Mouse (Mus musculus): ENCODE measurements at regions not wholly inside any gene's neighbourhood (a gene's known extent, or its start where the extent isn't known, plus 50 kb on each side); places are given as distances from the start of the nearest gene placed in this dataset.
A peak's percentile ranks its signal among the peaks of the same experiment; 100 is the strongest.

DNA sequence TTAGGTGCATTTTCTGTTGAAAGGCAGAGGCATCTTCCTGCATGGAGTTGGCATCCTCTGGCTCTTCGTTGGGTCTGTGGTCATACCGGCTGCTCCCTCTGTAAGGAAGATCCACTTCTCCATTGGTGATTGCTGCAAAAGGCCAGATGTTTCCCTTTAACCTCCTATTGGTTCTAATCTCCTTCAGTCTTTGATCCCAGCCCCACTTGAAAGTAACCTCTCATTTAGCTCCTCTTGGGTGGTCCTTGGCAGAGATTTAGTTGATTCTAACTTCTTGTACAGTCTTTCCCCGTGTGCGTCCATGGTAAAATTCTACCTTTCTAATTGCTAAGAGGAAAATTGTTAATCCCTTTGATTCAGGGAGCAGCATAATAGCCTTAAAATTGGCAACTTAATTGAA, 347.4 kb upstream of the Ddhd1 start:
- H3K27ac ChIP-seq = no peak overlapping the region
- no peaks in the 10 kb centered on the region for H3K9me3 ChIP-seq
- H3K4me2 ChIP-seq = no peak overlapping the region
- no peak for ATAC-seq (ENCODE audit: low FRiP score)
- H3K9ac ChIP-seq = no peak overlapping the region
- WGBS = 40% methylated on average over 4 of the region's 4 CpGs
- H3K27me3 ChIP-seq = no peaks in the 10 kb centered on the region
- no peaks in the 10 kb centered on the region for H3K4me1 ChIP-seq
- no peak overlapping the region for H3K4me3 ChIP-seq (replicated peaks)
- no peaks in the 10 kb centered on the region for H3K36me3 ChIP-seq (replicated peaks)

DNA sequence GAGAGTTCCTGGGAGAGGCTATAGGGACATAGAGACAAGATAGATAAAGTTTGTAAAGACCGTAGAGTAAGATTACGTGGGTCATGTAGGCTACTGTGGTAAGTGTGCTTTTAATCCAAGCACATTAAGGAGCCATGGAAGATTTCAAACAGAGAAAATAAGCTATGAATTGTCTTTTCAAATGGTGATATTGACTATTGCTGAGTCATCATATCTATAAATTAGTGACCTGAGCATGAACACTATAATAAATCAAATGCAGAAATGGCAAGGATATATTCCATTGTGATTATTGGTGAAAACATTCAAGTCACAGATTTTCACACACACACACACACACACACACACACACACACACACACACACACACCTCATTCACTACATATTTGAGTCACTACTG, 355.3 kb upstream of the Ddhd1 start:
- Histone ChIP-seq H3K4me2 (no peak overlapping the region), H3K4me1 (0 out of 2 replicates have a peak, but pooled peaks cover 4% of the 10 kb centered on the region), H3K36me3 (replicated peaks) (no peaks in the 10 kb centered on the region), H3K9ac (no peak overlapping the region), H3K9me3 (no peaks in the 10 kb centered on the region), H3K27me3 (no peaks in the 10 kb centered on the region), H3K27ac (no peak overlapping the region), H3K4me3 (replicated peaks) (no peak overlapping the region)
- ATAC-seq (ENCODE audit: low FRiP score) = no peak
- over 99% methylated on average over 2 of the region's 2 CpGs for WGBS

DNA sequence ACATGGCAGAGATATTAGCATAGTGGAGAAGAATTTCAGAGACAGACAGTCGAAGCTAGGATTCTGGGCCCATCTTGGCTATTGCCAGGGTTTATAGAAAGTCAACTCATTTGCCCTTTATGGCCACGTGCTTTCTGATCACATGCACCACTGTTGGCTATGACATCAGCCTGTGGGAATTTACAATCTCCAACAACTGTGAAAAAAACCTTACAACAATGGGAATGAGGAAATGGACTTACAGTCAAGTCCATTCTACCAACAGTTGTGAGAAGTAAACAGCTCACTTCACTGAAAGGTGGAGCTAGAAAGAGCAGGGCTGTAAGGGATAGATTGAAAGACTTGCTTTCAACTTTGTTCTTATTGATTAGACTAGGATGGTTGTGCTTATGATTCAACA, 356.1 kb upstream of the Ddhd1 start:
- Histone ChIP-seq H3K27me3 (no peaks in the 10 kb centered on the region), H3K4me2 (no peak overlapping the region), H3K9me3 (no peaks in the 10 kb centered on the region), H3K4me1 (0 out of 2 replicates have a peak, but pooled peaks cover 4% of the 10 kb centered on the region), H3K4me3 (replicated peaks) (no peak overlapping the region), H3K36me3 (replicated peaks) (no peaks in the 10 kb centered on the region), H3K27ac (no peak overlapping the region), H3K9ac (no peak overlapping the region)
- WGBS = 71% methylated on average over 2 of the region's 2 CpGs
- ATAC-seq (ENCODE audit: low FRiP score) = no peak

DNA sequence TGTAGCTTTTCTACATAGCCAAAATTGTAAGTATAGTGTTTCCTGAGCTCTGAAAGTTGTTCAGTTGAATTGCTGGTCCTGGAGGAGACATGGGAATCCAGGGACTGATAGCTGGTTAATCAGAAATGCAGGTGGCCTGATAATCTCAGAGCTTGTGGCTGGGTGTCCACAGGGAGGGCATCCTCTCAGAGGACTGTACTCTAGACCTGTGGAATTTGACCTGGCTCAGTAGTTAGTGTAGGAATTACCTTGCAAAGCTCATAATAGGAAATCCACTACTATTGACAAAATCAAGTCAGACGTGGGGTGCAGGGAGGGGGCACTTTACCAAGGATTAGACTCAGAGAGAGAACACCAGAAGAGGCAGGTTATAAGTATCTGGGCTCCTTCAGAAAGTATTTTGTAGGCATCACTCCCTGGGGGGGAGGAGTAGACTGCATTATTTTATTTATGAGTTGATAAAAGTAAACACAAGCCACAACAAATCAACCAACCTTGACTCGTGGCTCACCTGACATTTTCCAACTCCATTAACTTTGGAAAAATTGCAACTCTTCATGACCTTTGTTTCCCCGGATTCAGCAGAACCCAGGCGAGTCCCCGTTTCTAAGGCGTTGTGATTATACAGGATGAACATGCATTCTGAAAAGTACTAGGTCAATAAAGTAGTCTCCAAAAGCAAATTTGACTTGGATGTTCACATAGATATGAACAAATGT, 357.9 kb upstream of the Ddhd1 start:
- no peak overlapping the region for H3K9ac ChIP-seq
- 89% methylated on average over 6 of the region's 6 CpGs for WGBS
- no peak overlapping the region for H3K27ac ChIP-seq
- no peaks in the 10 kb centered on the region for H3K9me3 ChIP-seq
- no peak for ATAC-seq (ENCODE audit: low FRiP score)
- no peak overlapping the region for H3K4me3 ChIP-seq (replicated peaks)
- no peaks in the 10 kb centered on the region for H3K36me3 ChIP-seq (replicated peaks)
- H3K4me1 ChIP-seq = 0 out of 2 replicates have a peak, but pooled peaks cover 4% of the 10 kb centered on the region
- no peak overlapping the region for H3K4me2 ChIP-seq
- H3K27me3 ChIP-seq = no peaks in the 10 kb centered on the region

DNA sequence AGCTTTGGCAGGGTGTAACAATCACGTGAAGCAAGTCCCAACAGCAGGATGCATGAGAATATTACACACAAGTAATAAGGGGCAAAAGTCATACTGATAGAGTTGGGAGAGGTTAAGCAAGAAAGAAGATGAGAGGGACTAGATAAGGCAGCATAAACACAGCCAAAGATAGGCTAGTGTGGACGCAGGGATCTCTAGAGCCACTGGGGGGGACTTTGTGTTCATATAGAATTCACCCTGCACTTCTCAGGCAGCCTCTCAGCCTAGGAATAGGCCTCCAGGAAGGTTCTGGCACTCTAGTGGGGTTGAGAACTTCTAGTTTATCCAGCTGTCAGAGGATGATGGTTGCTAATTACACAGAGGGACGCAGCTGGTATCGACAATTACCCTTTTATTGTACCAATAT, 358.8 kb upstream of the Ddhd1 start:
- H3K4me2 ChIP-seq = no peak overlapping the region
- H3K27me3 ChIP-seq = no peaks in the 10 kb centered on the region
- ATAC-seq (ENCODE audit: low FRiP score) = no peak
- H3K4me1 ChIP-seq = 0 out of 2 replicates have a peak, but pooled peaks cover 4% of the 10 kb centered on the region
- H3K9me3 ChIP-seq = no peaks in the 10 kb centered on the region
- H3K27ac ChIP-seq = no peak overlapping the region
- H3K4me3 ChIP-seq (replicated peaks) = no peak overlapping the region
- no peak overlapping the region for H3K9ac ChIP-seq
- H3K36me3 ChIP-seq (replicated peaks) = no peaks in the 10 kb centered on the region
- 63% methylated on average over 4 of the region's 4 CpGs for WGBS

DNA sequence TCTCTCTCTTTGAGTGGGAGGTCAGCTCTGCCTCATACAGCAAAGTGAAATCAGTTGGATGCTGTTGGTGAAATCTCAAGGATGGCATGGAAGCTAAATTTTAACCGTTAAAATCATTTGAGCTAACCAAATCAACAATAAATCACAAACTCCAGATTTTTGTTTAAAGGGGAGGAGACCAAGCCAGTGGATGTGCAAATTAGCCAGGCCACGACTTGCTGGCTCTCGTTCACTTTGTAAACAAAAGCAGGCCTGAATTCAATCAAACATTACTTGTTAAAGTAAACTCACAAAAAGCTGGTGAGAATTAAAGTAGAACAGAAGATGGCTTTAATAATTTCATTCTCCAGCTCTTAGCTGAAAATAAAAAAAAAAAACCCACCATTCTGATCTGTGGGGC, 359.3 kb upstream of the Ddhd1 start:
- no peaks in the 10 kb centered on the region for H3K27me3 ChIP-seq
- H3K9me3 ChIP-seq = no peaks in the 10 kb centered on the region
- H3K27ac ChIP-seq = no peak overlapping the region
- H3K4me3 ChIP-seq (replicated peaks) = no peak overlapping the region
- 61% methylated on average over 3 of the region's 3 CpGs for WGBS
- no peaks in the 10 kb centered on the region for H3K36me3 ChIP-seq (replicated peaks)
- H3K4me1 ChIP-seq = 0 out of 2 replicates have a peak, but pooled peaks cover 4% of the 10 kb centered on the region
- no peak overlapping the region for H3K9ac ChIP-seq
- no peak for ATAC-seq (ENCODE audit: low FRiP score)
- no peak overlapping the region for H3K4me2 ChIP-seq

DNA sequence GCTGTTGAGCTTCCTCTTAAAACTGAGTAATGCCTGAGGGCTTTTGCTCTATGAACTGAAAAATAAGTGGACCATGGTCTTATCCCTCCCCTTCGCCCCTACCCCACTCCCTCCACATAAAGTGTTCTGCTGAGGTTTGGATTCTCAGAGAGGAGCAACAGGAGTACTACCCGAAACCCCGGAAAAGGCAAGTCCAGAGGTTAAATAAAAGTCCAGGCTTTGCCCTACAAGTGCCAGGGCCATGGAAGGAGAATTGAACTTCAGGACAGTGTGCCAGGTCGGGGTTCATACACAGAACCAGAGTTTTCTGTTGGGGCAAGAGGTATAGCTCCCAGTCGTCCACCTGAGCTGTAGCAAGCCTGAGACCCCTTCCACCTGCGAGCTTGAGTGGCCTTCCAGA, 360.0 kb upstream of the Ddhd1 start:
- Histone ChIP-seq H3K27me3 (no peaks in the 10 kb centered on the region), H3K4me2 (no peak overlapping the region), H3K27ac (no peak overlapping the region), H3K4me3 (replicated peaks) (no peak overlapping the region), H3K9me3 (no peaks in the 10 kb centered on the region), H3K9ac (no peak overlapping the region), H3K36me3 (replicated peaks) (no peaks in the 10 kb centered on the region), H3K4me1 (0 out of 2 replicates have a peak, but pooled peaks cover 4% of the 10 kb centered on the region)
- ATAC-seq (ENCODE audit: low FRiP score) = no peak
- WGBS = 83% methylated on average over 6 of the region's 6 CpGs

DNA sequence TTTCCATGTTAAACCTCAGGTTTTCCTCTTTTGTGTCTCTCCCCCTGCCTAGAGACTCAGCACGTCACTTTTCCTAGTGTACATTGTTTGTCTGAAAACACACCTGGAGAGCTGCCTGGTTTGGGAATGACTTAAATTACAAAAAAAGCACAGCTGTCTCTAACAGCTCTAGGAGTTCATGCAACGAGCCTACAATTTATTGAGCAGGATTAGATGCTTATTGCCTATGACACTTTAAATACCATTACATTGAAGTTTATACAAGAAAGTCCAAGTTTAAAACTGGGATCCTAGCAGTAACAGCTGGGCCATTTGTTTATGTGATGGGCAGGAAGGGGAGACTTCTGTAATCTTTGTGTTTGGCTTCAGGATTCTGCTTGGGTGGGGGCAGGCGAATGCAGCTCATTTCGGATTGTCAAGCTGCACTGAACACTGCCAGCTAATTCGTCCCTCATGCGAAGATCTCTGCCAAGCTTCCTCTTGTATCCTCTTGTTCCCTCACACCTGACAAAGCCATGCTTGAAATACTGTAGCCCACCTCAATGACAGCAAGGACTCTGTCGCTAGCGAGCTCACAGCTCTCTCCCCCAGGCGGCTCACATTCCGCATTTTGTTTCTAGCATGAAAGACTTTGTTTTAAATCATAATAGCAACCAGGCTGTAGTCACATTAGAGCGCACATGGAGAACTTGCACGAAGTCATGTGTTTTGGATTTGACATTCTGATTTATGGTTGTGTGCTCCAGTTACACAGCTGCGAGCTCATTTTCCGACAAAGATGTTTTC, 359.8 kb upstream of the Gm15217 start:
- ATAC-seq (ENCODE audit: low FRiP score) = no peak
- H3K9me3 ChIP-seq = no peaks in the 10 kb centered on the region
- H3K36me3 ChIP-seq (replicated peaks) = no peaks in the 10 kb centered on the region
- H3K9ac ChIP-seq = no peak overlapping the region
- no peaks in the 10 kb centered on the region for H3K27me3 ChIP-seq
- 0 out of 2 replicates have a peak, but pooled peaks cover 4% of the 10 kb centered on the region for H3K4me1 ChIP-seq
- H3K4me2 ChIP-seq = no peak overlapping the region
- 72% methylated on average over 14 of the region's 14 CpGs for WGBS
- no peak overlapping the region for H3K27ac ChIP-seq
- no peak overlapping the region for H3K4me3 ChIP-seq (replicated peaks)

DNA sequence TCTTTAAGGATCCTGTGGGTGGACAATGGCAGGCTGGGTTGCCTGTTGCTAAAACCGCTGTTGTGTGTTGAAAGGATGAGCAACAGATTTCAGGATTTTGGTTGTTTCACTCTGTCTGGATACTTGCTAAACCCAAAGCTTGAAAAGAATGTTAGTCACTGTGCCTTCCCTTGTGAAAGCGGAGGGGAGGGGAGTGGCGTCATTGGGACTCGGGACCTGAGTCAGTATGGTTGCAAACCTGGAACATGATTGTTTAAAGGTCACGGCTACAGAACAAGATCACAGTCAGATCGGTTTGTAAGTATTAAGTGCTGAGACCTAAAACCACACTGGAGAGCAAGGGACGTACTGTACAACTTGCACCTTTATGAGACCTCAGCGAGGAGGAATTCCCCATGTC, 344.9 kb upstream of the Gm15217 start:
- no peak overlapping the region for H3K9ac ChIP-seq
- no peak overlapping the region for H3K27ac ChIP-seq
- WGBS = 88% methylated on average over 8 of the region's 8 CpGs
- no peak for ATAC-seq (ENCODE audit: low FRiP score)
- H3K27me3 ChIP-seq = no peaks in the 10 kb centered on the region
- H3K9me3 ChIP-seq = no peaks in the 10 kb centered on the region
- no peaks in the 10 kb centered on the region for H3K4me1 ChIP-seq
- H3K4me3 ChIP-seq (replicated peaks) = no peak overlapping the region
- no peaks in the 10 kb centered on the region for H3K36me3 ChIP-seq (replicated peaks)
- no peak overlapping the region for H3K4me2 ChIP-seq

DNA sequence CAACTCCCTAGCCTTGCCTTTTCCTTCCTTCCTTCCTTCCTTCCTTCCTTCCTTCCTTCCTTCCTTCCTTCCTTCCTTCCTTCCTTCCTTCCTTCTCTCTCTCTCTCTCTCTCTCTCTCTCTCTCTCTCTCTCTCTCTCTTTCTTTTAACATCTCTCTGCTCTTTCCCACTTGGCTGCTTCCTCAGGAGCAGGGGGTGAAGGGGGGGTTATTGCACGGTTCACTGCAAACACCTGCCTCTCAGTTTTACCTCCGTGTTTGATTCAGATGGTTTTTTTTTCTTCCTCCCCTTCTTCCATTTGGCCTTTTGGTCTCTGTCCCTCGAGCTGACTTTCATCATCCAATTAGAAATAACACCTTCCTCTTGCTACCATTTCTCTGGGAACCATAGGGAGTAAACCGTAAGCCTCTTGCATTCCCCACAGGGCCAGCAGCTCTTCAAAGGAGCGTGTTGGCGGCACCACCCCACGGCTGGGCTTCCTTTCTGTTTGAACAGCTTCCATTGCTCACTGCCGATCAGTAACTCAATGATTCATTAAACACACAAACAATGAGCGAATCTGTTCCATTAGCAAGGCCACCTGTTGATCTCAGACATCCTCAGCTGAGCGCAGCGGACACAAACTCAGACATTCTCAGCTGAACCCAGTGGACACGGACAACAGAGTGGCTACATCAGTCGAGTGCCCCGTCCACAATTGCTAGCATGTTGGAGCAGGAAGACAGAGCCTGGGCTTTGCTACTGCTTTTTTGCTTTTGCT, 318.4 kb upstream of the Gm15217 start:
- Histone ChIP-seq H3K36me3 (replicated peaks) (no peaks in the 10 kb centered on the region), H3K27ac (no peak overlapping the region), H3K27me3 (no peaks in the 10 kb centered on the region), H3K4me2 (peak overlapping the region; percentile 46), H3K4me3 (replicated peaks) (peak overlapping the region; percentile 13; the same call in 1 of the 2 replicates), H3K9me3 (no peaks in the 10 kb centered on the region), H3K4me1 (peaks cover 8% of the 10 kb centered on the region; the same call in 1 of the 2 replicates), H3K9ac (no peak overlapping the region)
- WGBS = 16% methylated on average over 14 of the region's 14 CpGs
- ATAC-seq (ENCODE audit: low FRiP score) = no peak

DNA sequence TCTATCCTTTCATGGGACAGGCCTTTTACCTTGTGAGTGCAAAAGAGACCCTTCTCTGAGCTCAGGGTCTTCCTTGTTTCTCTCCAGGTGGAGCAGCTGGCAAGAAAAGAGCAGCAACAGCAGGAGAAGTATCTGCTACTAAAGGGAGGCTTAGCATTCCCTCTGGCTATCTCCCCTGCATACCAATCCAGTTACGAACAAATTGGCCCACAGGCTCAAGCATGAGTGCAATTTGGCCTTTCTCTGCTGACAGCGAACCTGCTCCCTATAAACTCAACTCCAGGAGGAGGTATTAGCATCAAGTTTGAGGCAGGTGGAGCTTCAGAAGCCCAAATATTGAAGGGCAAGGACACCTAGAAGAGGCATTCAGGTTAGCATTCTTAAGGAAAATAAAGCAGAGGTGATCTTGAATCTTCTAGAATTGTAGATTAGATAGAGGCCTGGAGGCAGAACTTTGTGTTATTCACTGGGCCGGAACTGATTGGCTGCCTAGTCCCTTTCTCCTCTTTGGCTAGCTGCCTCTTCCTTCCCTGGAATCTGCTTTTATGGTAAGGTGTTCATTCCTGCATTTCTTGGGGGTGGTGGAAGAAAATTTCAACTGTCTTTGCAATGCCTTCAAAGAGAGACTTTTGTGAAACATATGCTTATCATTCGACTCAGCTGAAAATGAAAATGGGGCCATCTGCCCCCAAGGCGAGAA, 312.0 kb upstream of the Gm15217 start:
- Histone ChIP-seq H3K4me2 (no peak overlapping the region), H3K27ac (no peak overlapping the region), H3K9ac (no peak overlapping the region), H3K4me3 (replicated peaks) (no peak overlapping the region), H3K9me3 (no peaks in the 10 kb centered on the region), H3K27me3 (no peaks in the 10 kb centered on the region), H3K4me1 (no peaks in the 10 kb centered on the region), H3K36me3 (replicated peaks) (no peaks in the 10 kb centered on the region)
- WGBS = 77% methylated on average over 5 of the region's 5 CpGs
- ATAC-seq (ENCODE audit: low FRiP score) = no peak

DNA sequence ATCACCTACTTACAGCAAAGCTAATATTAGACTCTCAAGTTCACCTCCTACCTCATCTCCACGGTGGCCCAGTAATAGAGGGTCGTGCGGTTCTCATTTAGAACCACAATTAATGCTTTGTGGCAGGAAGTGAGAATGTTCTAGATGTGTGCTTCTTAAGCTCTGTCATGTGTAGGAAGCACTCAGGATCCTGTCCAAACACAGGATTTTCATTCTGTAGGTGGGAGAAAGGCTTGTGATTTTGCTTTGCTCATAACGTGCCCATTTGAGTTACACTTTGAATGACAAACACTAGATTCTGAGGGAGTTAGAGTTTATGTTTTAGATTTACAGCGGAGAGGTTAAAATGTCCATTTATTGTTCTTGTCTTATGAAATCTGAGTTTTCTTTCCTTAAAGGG, 308.0 kb upstream of the Gm15217 start:
- H3K36me3 ChIP-seq (replicated peaks) = no peaks in the 10 kb centered on the region
- H3K9ac ChIP-seq = no peak overlapping the region
- 92% methylated on average over 5 of the region's 5 CpGs for WGBS

More for the DNA sequence above, 308.0 kb upstream of the Gm15217 start:
- no peak overlapping the region for H3K27ac ChIP-seq
- no peaks in the 10 kb centered on the region for H3K9me3 ChIP-seq
- H3K27me3 ChIP-seq = no peaks in the 10 kb centered on the region
- H3K4me2 ChIP-seq = no peak overlapping the region
- no peak overlapping the region for H3K4me3 ChIP-seq (replicated peaks)
- H3K4me1 ChIP-seq = no peaks in the 10 kb centered on the region
- no peak for ATAC-seq (ENCODE audit: low FRiP score)

Data from forebrain, embryonic 12.5 days (tissue).